Mouse (Mus musculus) MEL (cell line): ENCODE measurements at regions not wholly inside any gene's neighbourhood (a gene's known extent, or its start where the extent isn't known, plus 50 kb on each side); places are given as distances from the start of the nearest gene placed in this dataset.

Experiments
- DNase-seq: peaks from one replicate; pipeline ENCODE4 v3.0.0; 2011; ENCODE audit warnings: low read depth, low spot score
- H3K27ac ChIP-seq: 2 replicates; pipeline ENCODE4 v1.5.1; 2012; ENCODE audit warnings: low read depth, mild to moderate bottlenecking, control low read depth, low read length, moderate library complexity; ENCODE audit not compliant: control insufficient read depth
- H3K27me3 ChIP-seq, 2 experiments: fragments of 150-350 bp in 1 of 2; sonication (generic) in 1 of 2; 2 replicates each; pipeline ENCODE4 v1.6.1; 2012; ENCODE audit warnings: low read length in 2 of 2, mild to moderate bottlenecking in 2 of 2, improper control_type of control experiment in 1 of 2, moderate library complexity in 1 of 2; ENCODE audit not compliant: insufficient read depth in 2 of 2, control insufficient read depth in 1 of 2
- H3K36me3 ChIP-seq, 2 experiments: 2 replicates each; pipeline ENCODE4 v1.6.1; 2012 to 2014; ENCODE audit warnings: low read length in 2 of 2, improper control_type of control experiment in 1 of 2, inconsistent platforms in 1 of 2, mild to moderate bottlenecking in 1 of 2; ENCODE audit not compliant: insufficient read depth in 2 of 2, control insufficient read depth in 1 of 2
- H3K4me1 ChIP-seq, 2 experiments: fragments of 150-350 bp in 1 of 2; sonication (generic) in 1 of 2; 2 replicates each; pipeline ENCODE4 v1.6.1; 2012; ENCODE audit warnings: low read length in 2 of 2, improper control_type of control experiment in 1 of 2, mild to moderate bottlenecking in 1 of 2; ENCODE audit not compliant: insufficient read depth in 2 of 2, control insufficient read depth in 1 of 2
- H3K4me3 ChIP-seq, 2 experiments: fragments of 150-350 bp in 1 of 2; sonication (generic) in 1 of 2; 2 replicates each; pipeline ENCODE4 v1.5.1; 2012; ENCODE audit warnings: low read depth in 2 of 2, low read length in 2 of 2, mild to moderate bottlenecking in 2 of 2, moderate library complexity in 2 of 2, control low read depth in 1 of 2, improper control_type of control experiment in 1 of 2; ENCODE audit not compliant: control insufficient read depth in 1 of 2, insufficient read depth in 1 of 2
- H3K79me2 ChIP-seq: 2 replicates; pipeline ENCODE4 v1.6.1; 2012; ENCODE audit warnings: mild to moderate bottlenecking, low read length, moderate library complexity; ENCODE audit not compliant: control insufficient read depth, poor library complexity, insufficient read depth
- H3K9ac ChIP-seq: 2 replicates; pipeline ENCODE4 v1.6.1; 2012; ENCODE audit warnings: low read depth, mild to moderate bottlenecking, control low read depth, low read length, moderate library complexity; ENCODE audit not compliant: control insufficient read depth, poor library complexity, severe bottlenecking
- H3K9me3 ChIP-seq: fragments of 150-350 bp; sonication (generic); replicated peaks from 2 replicates; pipeline ENCODE4 v1.6.1; 2012; ENCODE audit warnings: mild to moderate bottlenecking, low read length, improper control_type of control experiment, moderate library complexity; ENCODE audit not compliant: insufficient read depth
- BHLHE40 ChIP-seq: IDR thresholded peaks from 2 replicates; pipeline ENCODE4 v1.6.1; 2012; ENCODE audit warnings: low read depth, mild to moderate bottlenecking, inconsistent platforms, low read length, improper control_type of control experiment, borderline replicate concordance
- CHD1 ChIP-seq: IDR thresholded peaks from 2 replicates; pipeline ENCODE4 v1.6.1; 2012; ENCODE audit warnings: low read depth, mild to moderate bottlenecking, inconsistent platforms, low read length, improper control_type of control experiment
- CHD2 ChIP-seq: IDR thresholded peaks from 2 replicates; pipeline ENCODE4 v1.6.1; 2011; ENCODE audit warnings: low read length, improper control_type of control experiment
- ELF1 ChIP-seq: IDR thresholded peaks from 2 replicates; pipeline ENCODE4 v1.6.1; 2014; ENCODE audit warnings: low read depth, mild to moderate bottlenecking, inconsistent platforms, low read length, improper control_type of control experiment, moderate library complexity
- EP300 ChIP-seq, 2 experiments: IDR thresholded peaks; 2 replicates each; pipeline ENCODE4 v1.6.1; 2011; ENCODE audit warnings: improper control_type of control experiment in 2 of 2, low read length in 2 of 2, low read depth in 1 of 2, mild to moderate bottlenecking in 1 of 2
- ETS1 ChIP-seq: IDR thresholded peaks from 2 replicates; pipeline ENCODE4 v1.6.1; 2012; ENCODE audit warnings: low read depth, mild to moderate bottlenecking, inconsistent platforms, low read length, improper control_type of control experiment, moderate library complexity
- JUND ChIP-seq: IDR thresholded peaks from 2 replicates; pipeline ENCODE4 v1.6.1; 2011; ENCODE audit warnings: low read depth, mild to moderate bottlenecking, improper control_type of control experiment, low read length
- KAT2A ChIP-seq: conservative IDR thresholded peaks from 2 replicates; pipeline ENCODE4 v1.6.1; 2012; ENCODE audit warnings: low read depth, low read length, improper control_type of control experiment, inconsistent platforms
- MAFK ChIP-seq: IDR thresholded peaks from 2 replicates; pipeline ENCODE4 v1.6.1; 2011; ENCODE audit warnings: low read depth, mild to moderate bottlenecking, low read length, improper control_type of control experiment, borderline replicate concordance
- MAX ChIP-seq: IDR thresholded peaks from 2 replicates; pipeline ENCODE4 v1.6.1; 2011; ENCODE audit warnings: low read length, improper control_type of control experiment
- MEF2A ChIP-seq: IDR thresholded peaks from 2 replicates; pipeline ENCODE4 v1.6.1; 2014; ENCODE audit warnings: low read depth, mild to moderate bottlenecking, inconsistent platforms, low read length, improper control_type of control experiment; ENCODE audit not compliant: poor library complexity, insufficient replicate concordance, severe bottlenecking; ENCODE audit errors: extremely low read depth
- MXI1 ChIP-seq: IDR thresholded peaks from 2 replicates; pipeline ENCODE4 v1.6.1; 2011; ENCODE audit warnings: mild to moderate bottlenecking, low read depth, low read length, improper control_type of control experiment
- MYC ChIP-seq: IDR thresholded peaks from 2 replicates; pipeline ENCODE4 v1.6.1; 2011; ENCODE audit warnings: low read depth, mild to moderate bottlenecking, low read length, improper control_type of control experiment, moderate library complexity
- NELFE ChIP-seq: IDR thresholded peaks from 2 replicates; pipeline ENCODE4 v1.6.1; 2011; ENCODE audit warnings: low read depth, low read length, improper control_type of control experiment
- POLR2A ChIP-seq, 2 experiments: IDR thresholded peaks; 2 replicates each; pipeline ENCODE4 v1.6.1; 2011 to 2012; ENCODE audit warnings: low read length in 2 of 2, mild to moderate bottlenecking in 2 of 2, control low read depth in 1 of 2, improper control_type of control experiment in 1 of 2, low read depth in 1 of 2, moderate library complexity in 1 of 2; ENCODE audit not compliant: control insufficient read depth in 1 of 2, insufficient read depth in 1 of 2, poor library complexity in 1 of 2
- POLR2AphosphoS5 ChIP-seq: IDR thresholded peaks from 2 replicates; pipeline ENCODE4 v1.6.1; 2012; ENCODE audit warnings: low read depth, borderline replicate concordance, mild to moderate bottlenecking, inconsistent platforms, low read length, moderate library complexity, mixed read lengths
- RCOR1 ChIP-seq: IDR thresholded peaks from 2 replicates; pipeline ENCODE4 v1.6.1; 2012; ENCODE audit warnings: low read depth, mild to moderate bottlenecking, inconsistent platforms, low read length, improper control_type of control experiment
- SIN3A ChIP-seq: IDR thresholded peaks from 2 replicates; pipeline ENCODE4 v1.6.1; 2012; ENCODE audit warnings: low read length, improper control_type of control experiment, inconsistent platforms
- SMC3 ChIP-seq: IDR thresholded peaks from 2 replicates; pipeline ENCODE4 v1.6.1; 2011; ENCODE audit warnings: low read depth, low read length, improper control_type of control experiment
- TAL1 ChIP-seq: IDR thresholded peaks from 2 replicates; pipeline ENCODE4 v1.6.1; 2012; ENCODE audit warnings: mild to moderate bottlenecking, inconsistent platforms, low read length, moderate library complexity, mixed read lengths
- TBP ChIP-seq: IDR thresholded peaks from 2 replicates; pipeline ENCODE4 v1.8.0; 2011; ENCODE audit warnings: low read depth, low read length, improper control_type of control experiment
- TCF12 ChIP-seq: IDR thresholded peaks from 2 replicates; pipeline ENCODE4 v1.6.1; 2014; ENCODE audit warnings: low read depth, mild to moderate bottlenecking, inconsistent platforms, low read length, improper control_type of control experiment, moderate library complexity
- UBTF ChIP-seq: IDR thresholded peaks from 2 replicates; pipeline ENCODE4 v1.6.1; 2012; ENCODE audit warnings: low read depth, mild to moderate bottlenecking, inconsistent platforms, low read length, improper control_type of control experiment, moderate library complexity, borderline replicate concordance; ENCODE audit not compliant: insufficient read depth
- USF1 ChIP-seq: IDR thresholded peaks from 2 replicates; pipeline ENCODE4 v1.6.1; 2014; ENCODE audit warnings: low read depth, mild to moderate bottlenecking, inconsistent platforms, low read length, improper control_type of control experiment, moderate library complexity
- USF2 ChIP-seq, 2 experiments: IDR thresholded peaks; 2 replicates each; pipeline ENCODE4 v1.6.1; 2011 to 2012; ENCODE audit warnings: improper control_type of control experiment in 2 of 2, low read length in 2 of 2, borderline replicate concordance in 1 of 2, inconsistent platforms in 1 of 2, low read depth in 1 of 2, mild to moderate bottlenecking in 1 of 2; ENCODE audit not compliant: insufficient read depth in 1 of 2
- ZMIZ1 ChIP-seq: IDR thresholded peaks from 2 replicates; pipeline ENCODE4 v1.6.1; 2012; ENCODE audit warnings: low read depth, mild to moderate bottlenecking, inconsistent platforms, low read length, improper control_type of control experiment, moderate library complexity
- ZNF384 ChIP-seq: IDR thresholded peaks from 2 replicates; pipeline ENCODE4 v1.6.1; 2012; ENCODE audit warnings: low read depth, mild to moderate bottlenecking, inconsistent platforms, low read length, improper control_type of control experiment

DNA sequence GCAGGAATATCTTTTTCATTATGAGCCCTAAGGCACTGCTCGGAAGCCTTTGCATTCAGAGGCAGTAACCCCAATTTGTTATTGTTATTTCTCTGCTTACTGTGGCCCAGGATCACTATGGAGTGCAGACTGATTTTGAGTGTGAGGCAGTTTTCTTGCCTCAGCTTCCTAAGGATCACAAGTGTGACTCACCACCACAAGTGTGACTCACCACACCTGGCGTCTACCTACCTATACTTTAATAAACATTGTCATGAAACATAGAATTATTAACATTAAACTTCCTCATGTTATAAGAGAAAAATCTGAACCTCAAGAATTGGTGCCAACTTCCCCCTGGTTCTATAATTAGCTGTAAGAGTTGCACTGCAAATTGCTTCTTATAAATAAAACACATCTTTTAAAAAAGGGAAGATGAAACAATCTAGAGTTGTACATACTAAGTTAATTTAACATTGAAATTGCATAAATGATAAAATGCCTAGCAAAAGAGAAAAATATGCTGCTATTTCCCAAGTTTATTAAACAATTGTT, 52.4 kb upstream of the Cdkn2b start (continued):
- no peak for TF ChIP-seq MXI1
- no peak for TF ChIP-seq NELFE
- TF ChIP-seq POLR2A (IDR thresholded peaks at IDR 0.05; ENCODE audit: control insufficient read depth in 1 of 2, insufficient read depth in 1 of 2, low read depth in 1 of 2, low read length in 2 of 2, poor library complexity in 1 of 2), result no peak
- no peak for TF ChIP-seq CHD2
- TF ChIP-seq USF1, result no peak
- peak; percentile 91 for TF ChIP-seq RCOR1
- TF ChIP-seq TCF12, result peak; percentile 31; the same call in 1 of the 2 replicates
- TF ChIP-seq TBP, result no peak
- TF ChIP-seq ZMIZ1, result no peak
- no peak for TF ChIP-seq USF2 (IDR thresholded peaks at IDR 0.05; ENCODE audit: borderline replicate concordance in 1 of 2, insufficient read depth in 1 of 2, low read depth in 1 of 2, low read length in 2 of 2)
- TF ChIP-seq SIN3A, result no peak
- TF ChIP-seq UBTF, result no peak
- no peak for TF ChIP-seq MAFK
- TF ChIP-seq BHLHE40, result peak; percentile 41; the same call in 1 of the 2 replicates
- TF ChIP-seq ETS1, result peak; percentile 68
- TF ChIP-seq MYC, result 0 out of 2 replicates have a peak, but pooled peaks have one; percentile 51
- TF ChIP-seq ZNF384, result no peak
- TF ChIP-seq ELF1, result no peak
- TF ChIP-seq KAT2A, result no peak
- peak; percentile 56; a peak in 3 of 4 replicates for TF ChIP-seq EP300 (IDR thresholded peaks at IDR 0.05; ENCODE audit: low read depth in 1 of 2, low read length in 2 of 2)

DNA sequence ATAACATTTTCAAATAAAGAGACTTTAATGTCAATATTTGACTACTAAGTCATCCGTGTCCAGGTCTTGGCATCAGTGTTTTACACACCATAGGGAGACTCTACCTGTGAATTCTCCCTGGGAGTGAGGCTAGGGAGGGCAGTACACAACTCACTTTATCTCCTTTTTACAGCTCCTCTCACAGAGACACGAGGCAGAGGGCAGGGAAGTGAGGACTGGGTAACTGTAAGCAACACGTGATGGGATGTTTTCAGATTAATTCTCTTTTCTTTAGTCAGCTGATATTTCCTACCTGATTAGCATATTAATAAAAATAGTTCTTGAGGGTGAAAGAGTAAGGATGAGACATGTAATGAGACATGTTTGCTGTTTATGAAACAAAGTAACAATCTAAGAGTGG, 51.8 kb upstream of the Cdkn2b start:
- TF ChIP-seq ETS1, result peak; percentile 87
- peak; percentile 30 to 80; a peak in 2 of 4 replicates for TF ChIP-seq EP300 (IDR thresholded peaks at IDR 0.05; ENCODE audit: low read depth in 1 of 2, low read length in 2 of 2)
- no peak for TF ChIP-seq NELFE
- TF ChIP-seq USF1, result peak; percentile 93
- TF ChIP-seq MYC, result peak; percentile 70; the same call in 1 of the 2 replicates
- TF ChIP-seq TAL1, result peak; percentile 58
- peak; percentile 48; the same call in 1 of the 2 replicates for TF ChIP-seq MEF2A
- no peak for TF ChIP-seq CHD1
- TF ChIP-seq MXI1, result peak; percentile 88
- TF ChIP-seq POLR2AphosphoS5, result no peak
- TF ChIP-seq JUND, result no peak
- TF ChIP-seq BHLHE40, result peak; percentile 92
- TF ChIP-seq SIN3A, result peak; percentile 71
- peak; percentile 85 for TF ChIP-seq MAX
- TF ChIP-seq SMC3, result no peak
- no peak for TF ChIP-seq RCOR1
- peak; percentile 22 to 71; a peak in 2 of 4 replicates for TF ChIP-seq USF2 (IDR thresholded peaks at IDR 0.05; ENCODE audit: borderline replicate concordance in 1 of 2, insufficient read depth in 1 of 2, low read depth in 1 of 2, low read length in 2 of 2)
- peak; percentile 48; the same call in 1 of the 2 replicates for TF ChIP-seq TCF12
- peaks cover 14 to 27% of the 10 kb centered on the region in 2 experiments for H3K4me1 ChIP-seq

More for the DNA sequence above, 51.8 kb upstream of the Cdkn2b start:
- Histone ChIP-seq H3K27ac (peak overlapping the region; percentile 41), H3K79me2 (no peaks in the 10 kb centered on the region), H3K9me3 (no peaks in the 10 kb centered on the region), H3K36me3 (peaks cover 0 to 38% of the 10 kb centered on the region in 2 experiments; a peak in 2 of 4 replicates), H3K9ac (no peak overlapping the region), H3K4me3 (no peak overlapping the region), H3K27me3 (no peaks in the 10 kb centered on the region)
- DNase-seq, result peak; percentile 59
